Mouse (Mus musculus) lung, postnatal 0 days (tissue): ENCODE measurements around the gene Carmil1.
A peak's percentile ranks its signal among the peaks of the same experiment; 100 is the strongest.

Experiments
- CTCF ChIP-seq: IDR thresholded peaks from 2 replicates; pipeline ENCODE4 v1.5.1; 2016; ENCODE audit warnings: antibody characterized with exemption, mild to moderate bottlenecking
- EP300 ChIP-seq: IDR thresholded peaks from 2 replicates; pipeline ENCODE4 v1.6.1; 2016; ENCODE audit warnings: antibody characterized with exemption, mild to moderate bottlenecking, control low read depth

DNA sequence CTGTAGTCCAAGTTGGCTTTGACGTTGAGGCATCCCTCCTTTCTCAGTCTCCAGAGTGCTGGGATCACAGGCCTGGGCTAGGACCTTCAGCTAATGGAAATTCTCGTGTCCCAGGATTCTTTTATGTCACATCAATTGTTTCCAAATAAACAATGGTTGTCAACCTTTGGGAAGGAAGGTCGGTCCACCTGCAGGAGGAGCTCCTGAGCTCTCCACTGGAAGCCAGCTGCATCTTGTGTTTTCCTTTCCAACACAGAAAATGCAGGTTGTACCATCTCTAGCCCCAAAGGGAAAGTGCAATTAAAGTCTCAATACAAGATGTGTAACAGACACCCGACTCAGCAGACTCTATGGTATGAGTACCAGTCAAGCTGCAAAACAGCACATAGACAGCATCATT lies 25.7 kb upstream of the Carmil1 start:
- TF ChIP-seq CTCF = peak; percentile 45
- TF ChIP-seq EP300 = no peak
